Mouse (Mus musculus) bone marrow, adult 2 months (tissue): ENCODE data around the gene Pilra. TPM values are rescaled to one million over a fixed set of nuclear protein-coding genes. Genes with fewer than 3 reads are reported as not detected.

Source experiments
- H3K27ac ChIP-seq: fragments of 200-500 bp; 2 replicates; pipeline ENCODE4 v1.5.1; 2012; ENCODE audit warnings: low read depth, mild to moderate bottlenecking, control low read depth, inconsistent platforms, low read length; ENCODE audit not compliant: control insufficient read depth, poor library complexity, insufficient read depth
- H3K4me1 ChIP-seq: fragments of 200-500 bp; 2 replicates; pipeline ENCODE4 v1.6.1; 2011; ENCODE audit warnings: low read length; ENCODE audit not compliant: control insufficient read depth, insufficient read depth
- H3K4me3 ChIP-seq: fragments of 200-500 bp; replicated peaks from 2 replicates; pipeline ENCODE3; 2011; ENCODE audit warnings: mild to moderate bottlenecking, low read depth, low read length, control low read depth; ENCODE audit not compliant: control insufficient read depth
- CTCF ChIP-seq: fragments of 200-500 bp; IDR thresholded peaks from 2 replicates; pipeline ENCODE4 v1.5.1; 2011; ENCODE audit warnings: low read length, control low read depth; ENCODE audit not compliant: control insufficient read depth, insufficient read depth
- POLR2A ChIP-seq: fragments of 200-500 bp; IDR thresholded peaks from 2 replicates; pipeline ENCODE4 v1.6.1; 2011; ENCODE audit warnings: low read depth, mild to moderate bottlenecking, control low read depth, low read length, borderline replicate concordance; ENCODE audit not compliant: control insufficient read depth
- WGBS: fragments of 180-500 bp; shearing (Covaris S2); methylation state at CpG from one replicate; pipeline ENCODE4 v1.1.7; 2018; 5-methylcytosine and 5-hydroxymethylcytosine counted together
- polyA plus RNA-seq: library from polyadenylated mRNA; stranded (reverse); fragments of >200 nt; gene quantifications from 2 replicates; pipeline ENCODE4 v1.2.4, GENCODE M21; 2011; ENCODE audit warnings: low replicate concordance; ENCODE audit not compliant: missing spikeins, insufficient read depth, insufficient read length

The Pilra gene
- polyA plus RNA-seq, 1 experiment, result 45.8 TPM

DNA sequence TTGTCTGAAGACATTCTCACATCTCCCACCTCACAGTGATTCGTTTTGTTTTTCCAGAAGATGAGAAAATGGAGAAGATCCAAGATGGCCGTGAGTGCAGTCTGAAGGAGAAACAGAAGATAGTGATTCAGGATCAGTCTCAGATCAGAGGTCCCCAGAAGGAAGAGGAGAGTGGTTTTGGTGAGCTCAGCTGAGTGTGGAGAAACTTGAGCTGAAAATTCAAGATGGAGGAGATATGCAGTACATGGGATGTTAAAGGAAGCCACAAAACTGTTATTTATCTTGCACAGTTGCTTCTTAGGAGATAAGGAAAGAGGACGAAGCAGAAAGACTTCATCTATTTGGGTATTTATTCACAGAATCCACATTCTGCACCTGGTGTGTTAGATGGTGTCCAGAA lies 35.2 kb downstream of the Pilra start:
- WGBS, result 59% methylated on average over 3 of the region's 3 CpGs
- no peak overlapping the region for H3K27ac ChIP-seq
- no peaks in the 10 kb centered on the region; the same call in 1 of the 2 replicates for H3K4me1 ChIP-seq
- H3K4me3 ChIP-seq, result no peak overlapping the region
- no peak for TF ChIP-seq POLR2A
- no peak for TF ChIP-seq CTCF

DNA sequence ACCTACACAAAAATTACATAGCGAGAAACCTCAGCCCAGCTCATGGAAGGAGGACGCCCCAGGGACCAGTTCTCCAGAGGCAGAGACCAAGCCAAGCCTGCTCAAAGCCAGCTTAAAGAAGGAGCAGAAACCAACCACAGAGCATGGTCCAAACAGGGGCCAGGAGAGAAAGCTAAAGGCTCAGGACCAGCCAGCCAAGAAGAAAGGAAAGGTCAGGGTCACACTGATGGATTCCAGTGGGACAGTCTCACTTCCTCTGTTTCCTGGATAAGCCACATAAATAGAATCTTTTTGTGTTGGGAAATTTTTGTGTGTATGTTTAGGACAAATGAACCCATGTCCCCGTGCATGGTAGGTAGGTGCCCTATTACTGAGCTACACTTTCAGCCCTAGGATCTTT lies 39.5 kb downstream of the Pilra start:
- TF ChIP-seq POLR2A (no peak), CTCF (no peak)
- WGBS, result 51% methylated on average over 3 of the region's 3 CpGs
- H3K27ac ChIP-seq, result no peak overlapping the region
- H3K4me1 ChIP-seq, result no peaks in the 10 kb centered on the region; the same call in 1 of the 2 replicates
- no peak overlapping the region for H3K4me3 ChIP-seq

DNA sequence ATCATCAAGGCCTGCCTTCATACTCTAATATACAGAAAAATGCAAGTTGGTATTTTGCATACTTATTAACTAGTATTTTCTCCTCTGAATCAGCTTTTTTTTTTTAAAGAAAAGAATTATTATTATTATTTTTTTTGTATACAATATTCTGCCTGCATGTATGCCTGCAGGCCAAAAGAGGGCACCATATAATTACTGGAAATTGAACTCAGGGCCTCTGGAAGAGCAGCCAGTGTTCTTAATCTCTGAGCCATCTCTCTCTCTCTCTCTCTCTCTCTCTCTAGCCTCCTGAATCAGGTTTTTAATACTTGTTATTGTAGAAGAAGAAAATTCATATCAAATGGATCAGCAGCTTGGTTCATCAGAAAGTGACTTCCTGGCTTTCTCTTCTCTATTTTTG lies 44.5 kb downstream of the Pilra start:
- Histone ChIP-seq H3K4me3 (no peak overlapping the region), H3K4me1 (no peaks in the 10 kb centered on the region; the same call in 1 of the 2 replicates), H3K27ac (no peak overlapping the region)
- TF ChIP-seq CTCF, result no peak
- TF ChIP-seq POLR2A, result no peak

DNA sequence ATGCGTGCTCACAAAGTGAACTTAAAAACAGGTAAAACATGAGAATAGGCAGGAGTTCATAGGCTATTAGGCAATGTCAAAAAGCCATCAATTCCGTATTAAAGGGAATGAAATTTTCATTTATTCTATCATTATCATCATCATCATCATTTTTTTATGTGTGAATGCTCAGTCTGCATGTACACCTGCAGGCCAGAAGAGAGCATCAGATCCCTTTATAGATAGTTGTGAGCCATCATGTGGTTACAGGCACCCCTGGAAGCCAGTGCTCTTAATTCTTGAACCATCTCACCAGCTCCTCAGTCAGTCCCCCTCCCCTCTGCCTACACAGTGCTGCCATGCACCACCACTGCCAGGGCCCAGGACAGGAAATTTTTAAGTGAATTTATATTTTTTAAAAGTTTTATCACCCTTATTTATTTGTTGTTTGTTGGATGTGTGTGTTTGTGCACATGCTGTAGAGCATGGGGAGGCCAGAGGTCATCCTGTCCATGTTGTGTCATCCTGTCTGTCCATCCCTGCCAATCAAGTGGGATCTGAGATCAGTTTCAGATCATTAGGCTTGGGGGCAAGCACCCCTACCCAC lies 47.0 kb downstream of the Pilra start:
- WGBS, result 86% methylated on average over 2 of the region's 2 CpGs
- no peak overlapping the region for H3K27ac ChIP-seq

DNA sequence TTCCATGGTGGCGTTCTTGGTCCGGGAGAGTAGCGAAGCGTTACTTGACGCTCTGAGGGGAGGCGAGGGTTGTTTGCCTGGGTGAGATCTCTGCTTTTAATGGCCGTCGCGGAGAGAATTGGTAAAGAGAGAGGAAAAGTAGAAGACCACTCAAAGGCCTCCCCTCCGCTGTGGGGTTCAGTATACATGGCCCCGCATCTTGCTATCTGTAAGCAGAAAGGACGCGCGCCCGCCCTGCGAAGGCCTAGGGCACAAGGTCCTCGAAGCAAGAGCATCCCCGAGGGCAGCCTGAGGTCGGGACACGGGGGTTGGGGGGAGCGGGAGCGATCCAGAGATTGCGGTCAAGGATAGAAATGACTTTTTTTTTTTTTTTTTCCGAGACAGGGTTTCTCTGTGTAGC lies 47.9 kb downstream of the Pilra start:
- Histone ChIP-seq H3K27ac (no peak overlapping the region), H3K4me3 (peak overlapping the region; percentile 22), H3K4me1 (peaks cover 8% of the 10 kb centered on the region)
- no peak for TF ChIP-seq CTCF
- TF ChIP-seq POLR2A, result no peak
- 76% methylated on average over 24 of the region's 24 CpGs for WGBS

More for the DNA sequence above, 47.0 kb downstream of the Pilra start:
- no peak for TF ChIP-seq POLR2A
- no peak for TF ChIP-seq CTCF
- Histone ChIP-seq H3K4me1 (peaks cover 5% of the 10 kb centered on the region), H3K4me3 (no peak overlapping the region)

DNA sequence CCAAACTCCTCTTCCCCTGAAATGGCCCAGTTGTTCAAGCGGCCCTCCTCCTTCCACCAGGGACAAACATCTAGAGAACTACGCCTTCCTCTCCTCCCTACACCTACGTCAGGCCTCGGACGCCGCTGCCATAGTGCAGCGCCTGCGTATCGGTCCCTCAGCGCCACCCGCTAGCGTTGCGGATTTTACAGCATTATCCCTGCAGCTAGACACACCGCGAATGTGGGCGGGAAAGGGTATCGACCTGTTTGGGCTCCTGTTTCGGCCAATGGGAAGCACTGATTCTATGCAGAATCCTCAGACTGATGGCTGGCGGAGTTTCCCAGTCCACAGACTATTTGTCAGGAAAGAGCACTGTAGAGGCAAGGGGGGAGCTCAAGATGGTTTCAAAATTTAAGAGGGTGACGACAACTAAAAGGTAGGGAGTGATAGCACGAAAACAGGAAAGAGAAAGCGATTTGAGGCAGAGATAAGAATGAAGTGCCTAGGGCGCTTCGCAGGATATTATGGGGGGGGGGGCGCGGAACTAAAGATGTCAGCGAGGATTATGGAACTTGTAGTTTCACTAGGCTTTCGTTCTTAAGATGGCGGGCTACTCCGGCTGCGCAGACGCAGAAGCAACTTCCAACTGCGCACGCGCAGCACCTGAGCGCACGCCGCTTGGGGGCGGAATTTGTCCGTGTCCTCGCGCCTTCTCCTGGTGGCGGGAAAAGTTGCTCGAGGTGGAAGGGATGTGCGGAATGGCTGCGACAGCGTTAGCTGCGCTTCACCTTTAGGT lies 48.7 kb downstream of the Pilra start, which contains the start of the genes Mepce and Zcwpw1:
Gene Mepce, minus strand, starts transcription at position 505 of the 778 bp plus-strand sequence.
Gene Zcwpw1, plus strand, starts transcription at position 648 of the 778 bp plus-strand sequence.
- peaks cover 8% of the 10 kb centered on the region for H3K4me1 ChIP-seq
- peak within 1 kb of the TSS; percentile 79 for H3K4me3 ChIP-seq
- WGBS, result under 1% methylated on average over 48 of the region's 48 CpGs
- peak; percentile 84; the same call in 1 of the 2 replicates for TF ChIP-seq POLR2A
- peak; percentile 72 for TF ChIP-seq CTCF
- H3K27ac ChIP-seq, result peak within 1 kb of the TSS; percentile 94

DNA sequence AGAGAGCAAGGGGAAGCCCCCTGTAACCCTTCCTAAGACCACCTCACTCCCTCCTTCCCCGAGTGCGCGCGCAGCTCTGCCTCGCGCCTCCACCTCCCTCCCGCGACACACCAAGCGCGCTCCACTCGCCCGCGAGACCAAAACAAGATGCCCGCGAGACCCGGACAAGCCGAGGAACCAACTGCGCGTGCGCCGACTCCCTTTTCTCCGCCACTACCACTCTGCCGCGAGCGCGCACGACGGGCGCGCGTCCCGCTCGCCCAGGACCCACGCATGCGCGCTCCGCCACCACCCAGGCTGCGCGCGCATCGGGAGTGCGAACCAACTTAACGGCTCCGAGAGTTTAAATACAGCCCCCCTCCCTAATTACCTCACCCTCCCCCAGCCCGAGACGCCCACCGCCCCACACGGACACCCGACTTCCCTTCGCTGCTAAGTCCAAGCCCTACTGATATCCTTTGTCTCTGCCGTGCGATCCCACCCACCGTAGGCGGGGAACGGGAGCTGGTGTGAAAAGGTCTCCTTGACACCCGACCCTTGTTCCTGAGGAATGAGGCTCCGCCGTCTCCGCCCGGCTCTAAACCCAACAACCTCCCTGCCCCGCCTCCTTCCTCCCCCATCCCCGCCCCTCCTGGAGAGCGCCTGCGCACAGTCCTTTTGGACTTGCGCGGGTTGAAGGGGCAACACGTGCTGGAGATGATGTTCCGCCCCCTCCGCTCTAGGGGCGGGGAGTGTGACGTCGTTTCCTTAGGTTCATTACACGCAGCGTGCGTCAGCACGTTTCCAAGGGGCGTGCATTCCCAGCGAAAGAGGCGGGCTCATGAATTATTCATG lies 49.8 kb downstream of the Pilra start:
- H3K4me1 ChIP-seq, result peaks cover 8% of the 10 kb centered on the region
- peak; percentile 86 for TF ChIP-seq POLR2A
- TF ChIP-seq CTCF, result no peak
- peak overlapping the region; percentile 94 for H3K27ac ChIP-seq
- under 1% methylated on average over 79 of the region's 79 CpGs for WGBS
- peak overlapping the region; percentile 79 for H3K4me3 ChIP-seq
